Mouse (Mus musculus): ENCODE measurements around the gene Atl3. TPM values are rescaled to one million over a fixed set of nuclear protein-coding genes. Genes with fewer than 3 reads are reported as not detected.

Gene Atl3
- polyA plus RNA-seq, 1 experiment: 15.3 TPM

- TF ChIP-seq CTCF (IDR thresholded peaks at IDR 0.05; ENCODE audit: borderline replicate concordance, control insufficient read depth, extremely low read depth, insufficient read depth, low read length, poor library complexity) (no peak), POLR2A (IDR thresholded peaks at IDR 0.05; ENCODE audit: control insufficient read depth, extremely low read depth, insufficient read depth, low read length, poor library complexity) (no peak)
- WGBS: 0% methylated on average over 6 of the region's 6 CpGs
- Histone ChIP-seq H3K4me1 (replicated peaks; ENCODE audit: control insufficient read depth, insufficient read depth, low read length) (peaks cover 2% of the 10 kb centered on the region; the same call in 1 of the 2 replicates), H3K36me3 (ENCODE audit: control insufficient read depth, insufficient read depth, low read length) (no peaks in the 10 kb centered on the region), H3K27ac (ENCODE audit: control insufficient read depth, insufficient read depth, low read length) (0 out of 2 replicates have a peak overlapping the region, but pooled peaks have one; percentile 20), H3K4me3 (ENCODE audit: control insufficient read depth, insufficient read depth, low read length) (0 out of 2 replicates have a peak overlapping the region, but pooled peaks have one; percentile 13), H3K27me3 (ENCODE audit: control insufficient read depth, insufficient read depth, low read length) (no peaks in the 10 kb centered on the region)
- DNase-seq: peak; percentile 52
Observed at GRCm38 (mm10) chr19:7483512-7483882, 10.3 kb upstream of the Atl3 start.

- Histone ChIP-seq H3K4me3 (ENCODE audit: control insufficient read depth, insufficient read depth, low read length) (no peak overlapping the region), H3K27me3 (ENCODE audit: control insufficient read depth, insufficient read depth, low read length) (no peaks in the 10 kb centered on the region), H3K27ac (ENCODE audit: control insufficient read depth, insufficient read depth, low read length) (no peak overlapping the region), H3K4me1 (replicated peaks; ENCODE audit: control insufficient read depth, insufficient read depth, low read length) (peaks cover 2% of the 10 kb centered on the region; the same call in 1 of the 2 replicates), H3K36me3 (ENCODE audit: control insufficient read depth, insufficient read depth, low read length) (no peaks in the 10 kb centered on the region)
- no peak for DNase-seq
- WGBS: 66% methylated on average over 5 of the region's 5 CpGs
- TF ChIP-seq POLR2A (IDR thresholded peaks at IDR 0.05; ENCODE audit: control insufficient read depth, extremely low read depth, insufficient read depth, low read length, poor library complexity) (no peak), CTCF (IDR thresholded peaks at IDR 0.05; ENCODE audit: borderline replicate concordance, control insufficient read depth, extremely low read depth, insufficient read depth, low read length, poor library complexity) (no peak)
Observed at GRCm38 (mm10) chr19:7484076-7484475, 9.8 kb upstream of the Atl3 start.

DNA sequence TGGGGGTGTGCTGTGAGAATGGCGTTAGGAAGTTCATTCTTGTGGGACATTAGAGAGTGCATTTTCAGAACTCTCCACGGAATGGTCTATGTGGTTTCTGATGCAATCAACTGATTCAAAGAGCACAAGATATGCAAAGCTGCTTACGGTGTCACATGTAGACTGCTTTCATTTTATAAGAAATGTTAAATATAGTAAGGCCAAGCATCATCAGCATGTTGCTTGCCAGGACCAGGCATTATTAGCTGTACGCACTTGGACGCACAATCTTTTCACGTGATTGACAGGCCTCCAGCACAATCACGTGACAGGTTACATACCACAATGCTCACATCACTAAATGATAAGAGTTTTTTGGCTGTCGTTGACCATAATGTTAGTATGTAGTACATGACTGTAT is 6.2 kb upstream of the Atl3 start:
- Histone ChIP-seq H3K36me3 (ENCODE audit: control insufficient read depth, insufficient read depth, low read length) (no peaks in the 10 kb centered on the region), H3K4me3 (ENCODE audit: control insufficient read depth, insufficient read depth, low read length) (no peak overlapping the region), H3K27ac (ENCODE audit: control insufficient read depth, insufficient read depth, low read length) (no peak overlapping the region), H3K27me3 (ENCODE audit: control insufficient read depth, insufficient read depth, low read length) (no peaks in the 10 kb centered on the region), H3K4me1 (replicated peaks; ENCODE audit: control insufficient read depth, insufficient read depth, low read length) (no peaks in the 10 kb centered on the region)
- TF ChIP-seq POLR2A (IDR thresholded peaks at IDR 0.05; ENCODE audit: control insufficient read depth, extremely low read depth, insufficient read depth, low read length, poor library complexity): no peak
- TF ChIP-seq CTCF (IDR thresholded peaks at IDR 0.05; ENCODE audit: borderline replicate concordance, control insufficient read depth, extremely low read depth, insufficient read depth, low read length, poor library complexity): no peak
- WGBS: 62% methylated on average over 8 of the region's 8 CpGs
- no peak for DNase-seq

- no peak for DNase-seq
- 94% methylated on average over 6 of the region's 6 CpGs for WGBS
- TF ChIP-seq CTCF (IDR thresholded peaks at IDR 0.05; ENCODE audit: borderline replicate concordance, control insufficient read depth, extremely low read depth, insufficient read depth, low read length, poor library complexity) (no peak), POLR2A (IDR thresholded peaks at IDR 0.05; ENCODE audit: control insufficient read depth, extremely low read depth, insufficient read depth, low read length, poor library complexity) (no peak)
- Histone ChIP-seq H3K27me3 (ENCODE audit: control insufficient read depth, insufficient read depth, low read length) (no peaks in the 10 kb centered on the region), H3K27ac (ENCODE audit: control insufficient read depth, insufficient read depth, low read length) (no peak overlapping the region), H3K36me3 (ENCODE audit: control insufficient read depth, insufficient read depth, low read length) (no peaks in the 10 kb centered on the region), H3K4me3 (ENCODE audit: control insufficient read depth, insufficient read depth, low read length) (no peak overlapping the region), H3K4me1 (replicated peaks; ENCODE audit: control insufficient read depth, insufficient read depth, low read length) (peaks cover 6% of the 10 kb centered on the region; the same call in 1 of the 2 replicates)
Observed at GRCm38 (mm10) chr19:7491960-7492359, 1.9 kb upstream of the Atl3 start.

DNA sequence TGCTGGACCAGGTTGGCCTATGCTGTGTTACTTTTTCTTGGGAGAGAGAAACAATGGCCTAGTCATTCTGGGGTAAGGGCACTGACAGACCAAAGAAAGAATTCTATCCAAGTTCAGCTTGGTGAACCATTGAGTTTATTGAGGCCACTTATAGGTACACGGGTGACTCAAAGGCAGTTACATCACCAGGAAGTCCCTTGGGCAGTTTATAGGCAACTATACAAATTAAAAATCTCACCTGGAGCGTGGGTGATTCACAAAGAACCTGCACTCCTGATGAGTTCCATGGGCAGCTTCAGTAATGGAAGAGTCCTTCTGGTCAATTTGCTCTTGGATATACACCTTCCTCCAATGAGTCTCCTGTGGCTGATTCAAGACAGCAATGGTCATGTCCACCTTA is 1.2 kb upstream of the Atl3 start:
- Histone ChIP-seq H3K36me3 (ENCODE audit: control insufficient read depth, insufficient read depth, low read length) (no peaks in the 10 kb centered on the region), H3K27me3 (ENCODE audit: control insufficient read depth, insufficient read depth, low read length) (no peaks in the 10 kb centered on the region), H3K4me3 (ENCODE audit: control insufficient read depth, insufficient read depth, low read length) (no peak overlapping the region), H3K27ac (ENCODE audit: control insufficient read depth, insufficient read depth, low read length) (no peak overlapping the region), H3K4me1 (replicated peaks; ENCODE audit: control insufficient read depth, insufficient read depth, low read length) (peaks cover 6% of the 10 kb centered on the region; the same call in 1 of the 2 replicates)
- WGBS: 95% methylated on average over 2 of the region's 2 CpGs
- DNase-seq: no peak
- TF ChIP-seq CTCF (IDR thresholded peaks at IDR 0.05; ENCODE audit: borderline replicate concordance, control insufficient read depth, extremely low read depth, insufficient read depth, low read length, poor library complexity) (no peak), POLR2A (IDR thresholded peaks at IDR 0.05; ENCODE audit: control insufficient read depth, extremely low read depth, insufficient read depth, low read length, poor library complexity) (no peak)

GRCm38 (mm10) chr19:7494187-7495015 is 561 bp downstream of the Atl3 start:
- H3K27me3 ChIP-seq (ENCODE audit: control insufficient read depth, insufficient read depth, low read length): no peaks in the 10 kb centered on the region
- WGBS: under 1% methylated on average over 84 of the region's 84 CpGs
- no peaks in the 10 kb centered on the region for H3K36me3 ChIP-seq (ENCODE audit: control insufficient read depth, insufficient read depth, low read length)

More at GRCm38 (mm10) chr19:7494187-7495015, 561 bp downstream of the Atl3 start:
- DNase-seq: peak; percentile 84
- Histone ChIP-seq H3K4me1 (replicated peaks; ENCODE audit: control insufficient read depth, insufficient read depth, low read length) (peaks cover 6% of the 10 kb centered on the region; the same call in 1 of the 2 replicates), H3K27ac (ENCODE audit: control insufficient read depth, insufficient read depth, low read length) (peak overlapping the region; percentile 49), H3K4me3 (ENCODE audit: control insufficient read depth, insufficient read depth, low read length) (peak overlapping the region; percentile 66)
- TF ChIP-seq CTCF (IDR thresholded peaks at IDR 0.05; ENCODE audit: borderline replicate concordance, control insufficient read depth, extremely low read depth, insufficient read depth, low read length, poor library complexity): peak; percentile 32; the same call in 1 of the 2 replicates
- TF ChIP-seq POLR2A (IDR thresholded peaks at IDR 0.05; ENCODE audit: control insufficient read depth, extremely low read depth, insufficient read depth, low read length, poor library complexity): peak; percentile 66
